Comparison of ENCODE assay signal across 19 mouse cellular contexts in genomic region chr2:49813151-49813550, GRCm38 (mm10). TPM values are rescaled to one million over a fixed set of nuclear protein-coding genes. Genes with fewer than 3 reads are reported as not detected.
"Had no signal": no experiment of that assay in that cellular context is flagged by ENCODE, and none has a peak within 500 bp of the region (broad histone marks: within the 10 kb centered on the region; RNA-seq: fewer than 3 reads in every experiment).

No protein-coding gene starts in this region.

- H3K9me3 ChIP-seq: limb, embryonic 13.5 days; liver, embryonic 13.5 days; midbrain, embryonic 10.5 days; neural tube, embryonic 12.5 days; neural tube, embryonic 15.5 days had no signal

- H3K4me1 ChIP-seq: neural tube, embryonic 12.5 days had no signal

- H3K36me3 ChIP-seq: limb, embryonic 13.5 days; liver, embryonic 13.5 days; midbrain, embryonic 10.5 days; neural tube, embryonic 12.5 days; neural tube, embryonic 15.5 days had no signal

- ATAC-seq: inflammation-experienced regulatory T-cells, adult 6 months had no signal

- H3K4me2 ChIP-seq: limb, embryonic 13.5 days; liver, embryonic 13.5 days; lung, embryonic 14.5 days; neural tube, embryonic 12.5 days; neural tube, embryonic 15.5 days had no signal

- H3K9ac ChIP-seq: limb, embryonic 13.5 days; liver, embryonic 13.5 days; lung, embryonic 14.5 days; neural tube, embryonic 12.5 days; neural tube, embryonic 15.5 days had no signal

- H3K27ac ChIP-seq: kidney, postnatal 0 days; limb, embryonic 13.5 days; liver, embryonic 13.5 days; midbrain, embryonic 10.5 days; neural tube, embryonic 12.5 days; neural tube, embryonic 15.5 days had no signal

- H3K4me3 ChIP-seq: limb, embryonic 13.5 days; liver, embryonic 13.5 days; megakaryocyte, embryonic 14.5 days; midbrain, embryonic 10.5 days; neural tube, embryonic 12.5 days; neural tube, embryonic 15.5 days had no signal

- DNase-seq: kidney, adult 2 months; kidney, postnatal 36 days; left cerebral cortex, postnatal 4 days; liver, embryonic 13.5 days; lung, embryonic 14.5 days; lung, postnatal 36 days; midbrain, embryonic 14.5 days; right cerebral cortex, adult 18-20 months; right cerebral cortex, postnatal 14 days; right cerebral cortex, postnatal 4 days; thymus, postnatal 25 days had no signal

- H3K27me3 ChIP-seq: liver, embryonic 13.5 days; neural tube, embryonic 15.5 days had no signal

RNA-seq across cellular contexts. Expression of gene Lypd6b, which starts 25.7 kb away (rescaled TPM):
- total RNA-seq: liver, adult 2 months had no signal
- polyA plus RNA-seq: liver, adult 2 months; liver, embryonic 13.5 days had no signal
